Mouse (Mus musculus) spleen, postnatal 14 days (tissue): ENCODE measurements around the gene Erp44.

Experiments
- DNase-seq, 2 experiments: peaks; one replicate each; pipeline ENCODE4 v3.0.0; 2021 to 2022; ENCODE audit warnings: low spot score in 2 of 2

The Erp44 gene

DNA sequence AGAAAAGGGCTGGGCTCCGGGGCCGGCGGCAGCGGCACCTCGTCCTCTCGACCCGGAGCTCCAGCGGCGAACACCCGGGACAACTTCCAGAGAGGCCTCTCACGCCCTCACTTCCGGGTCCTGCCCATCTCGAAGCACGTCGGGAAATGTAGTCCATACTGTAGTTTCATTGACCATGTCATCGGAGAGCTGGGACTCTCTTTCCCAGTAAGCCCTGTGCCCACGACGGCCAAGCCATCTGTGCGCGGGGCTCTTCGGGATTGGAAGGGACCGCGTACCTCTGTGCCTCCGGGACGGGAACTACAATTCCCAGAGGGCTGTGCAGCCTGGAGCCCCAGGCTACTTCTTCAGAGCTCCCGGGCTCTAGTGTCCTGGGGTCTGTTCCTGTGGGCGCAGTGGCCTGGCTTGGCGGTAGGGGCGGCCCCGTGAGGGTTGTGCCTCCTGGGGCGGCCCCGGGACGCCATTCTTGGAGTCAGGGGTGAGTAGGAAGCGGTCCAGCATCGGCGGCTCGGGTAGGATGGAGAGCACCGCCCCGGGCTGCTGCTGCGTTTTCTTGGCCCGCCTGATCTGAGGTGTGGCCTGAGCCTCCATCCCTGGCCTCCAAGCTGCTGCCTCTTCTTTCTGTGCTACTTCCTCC is at the start of gene Erp44, which contains the start of gene Invs:
Erp44 (minus strand) TSS at position 61 of the 637 bp plus-strand sequence.
Invs (plus strand) TSS at position 263 of the 637 bp plus-strand sequence.
- peak; percentile 75 to 85 for DNase-seq

DNA sequence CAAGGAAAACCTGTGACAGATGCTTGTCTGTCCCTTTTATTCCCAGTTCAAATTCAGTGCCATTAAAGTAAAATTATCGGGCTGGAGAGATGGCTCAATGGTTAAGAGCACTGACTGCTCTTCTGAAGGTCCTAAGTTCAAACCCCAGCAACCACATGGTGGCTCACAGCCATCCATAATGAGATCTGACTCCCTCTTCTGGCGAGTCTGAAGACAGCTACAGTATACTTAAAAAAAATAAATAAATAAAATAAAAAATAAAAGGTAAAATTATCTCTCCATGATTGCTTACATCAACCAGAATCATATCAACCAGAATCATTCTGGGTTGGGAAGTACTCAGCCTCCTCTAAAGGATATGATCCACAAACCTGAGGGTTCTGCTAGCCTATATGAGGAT is 48.7 kb upstream of the Erp44 start:
- no peak for DNase-seq

- no peak for DNase-seq
Observed at GRCm38 (mm10) chr4:48327192-48327591, 47.8 kb upstream of the Erp44 start.

- DNase-seq, result no peak
Observed at GRCm38 (mm10) chr4:48322095-48322494, 42.7 kb upstream of the Erp44 start.

DNA sequence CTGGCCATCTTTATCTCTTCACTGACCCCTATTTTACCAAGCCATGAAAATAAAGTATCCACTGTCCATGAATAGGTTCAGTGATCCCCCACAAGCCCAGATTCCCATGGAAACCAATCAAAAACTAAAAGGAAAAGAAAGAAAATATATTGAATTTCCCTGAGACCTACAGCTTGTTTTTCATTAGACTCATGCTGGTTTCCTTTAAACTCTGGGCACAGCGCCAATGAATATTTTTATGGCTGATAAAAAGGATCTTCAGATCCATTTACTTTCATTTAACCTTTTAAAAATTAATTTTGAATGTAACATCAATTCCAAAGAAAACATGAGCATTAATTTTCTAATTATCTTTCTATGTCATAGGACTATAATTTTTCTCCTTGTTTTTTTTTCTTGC is 41.9 kb upstream of the Erp44 start:
- no peak for DNase-seq

DNA sequence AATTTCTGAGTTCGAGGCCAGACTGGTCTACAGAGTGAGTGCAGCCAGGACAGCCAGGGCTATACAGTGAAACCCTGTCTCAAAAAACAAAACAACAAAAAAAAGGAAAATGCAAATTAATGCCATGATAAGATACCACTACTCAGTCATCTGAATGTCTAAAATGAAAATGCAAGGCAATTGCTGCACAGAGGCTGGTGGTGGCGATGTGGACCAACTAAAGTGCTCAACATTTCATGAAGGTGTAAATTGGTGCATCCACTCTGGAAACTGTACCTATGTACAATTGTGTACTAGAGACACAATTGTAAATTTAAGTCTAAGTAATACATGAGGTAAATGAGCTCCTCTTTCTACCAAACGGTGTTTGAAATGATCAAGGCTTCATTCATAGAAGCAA is 36.7 kb upstream of the Erp44 start:
- DNase-seq, result no peak

DNA sequence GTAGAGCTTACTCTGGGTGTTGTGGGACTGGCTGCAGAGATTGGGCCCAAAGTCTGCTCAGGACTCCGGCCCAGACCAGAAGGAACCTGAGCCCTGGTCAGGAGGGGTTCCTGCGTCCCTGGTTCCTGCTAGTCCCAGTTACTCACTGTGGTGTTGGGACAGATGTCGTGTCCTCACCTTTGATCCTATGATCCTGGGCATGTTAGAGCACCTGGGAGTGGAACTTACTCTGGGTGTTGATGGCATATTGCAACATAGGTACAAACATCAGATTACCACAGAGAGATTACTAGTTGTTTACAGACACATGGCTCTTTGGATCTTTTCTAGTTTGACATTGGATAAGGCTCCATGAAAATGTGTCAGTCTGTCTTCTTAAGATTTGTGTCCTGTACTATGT is 35.5 kb upstream of the Erp44 start:
- no peak for DNase-seq

GRCm38 (mm10) chr4:48287086-48287757 is 7.9 kb upstream of the Erp44 start:
- no peak for DNase-seq

DNA sequence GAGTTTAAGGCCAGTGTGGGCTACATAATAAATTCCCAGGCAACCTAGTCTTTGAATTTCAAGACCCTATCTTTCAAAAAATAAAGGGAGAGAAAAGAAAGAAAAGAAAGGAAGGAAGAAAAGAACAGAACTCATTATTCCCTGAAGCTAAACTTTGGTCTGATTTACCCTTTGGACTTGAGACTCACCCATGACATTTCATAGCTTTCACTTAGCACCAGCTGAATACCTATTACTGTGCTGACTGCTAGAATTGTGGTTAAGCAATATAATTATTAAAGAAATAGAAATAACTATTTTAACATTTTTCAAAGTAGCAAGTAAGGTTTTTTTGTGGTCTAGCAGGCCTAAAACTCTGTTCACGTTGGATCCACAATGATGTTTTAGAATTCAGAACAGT is 1.8 kb upstream of the Erp44 start:
- DNase-seq, result no peak

DNA sequence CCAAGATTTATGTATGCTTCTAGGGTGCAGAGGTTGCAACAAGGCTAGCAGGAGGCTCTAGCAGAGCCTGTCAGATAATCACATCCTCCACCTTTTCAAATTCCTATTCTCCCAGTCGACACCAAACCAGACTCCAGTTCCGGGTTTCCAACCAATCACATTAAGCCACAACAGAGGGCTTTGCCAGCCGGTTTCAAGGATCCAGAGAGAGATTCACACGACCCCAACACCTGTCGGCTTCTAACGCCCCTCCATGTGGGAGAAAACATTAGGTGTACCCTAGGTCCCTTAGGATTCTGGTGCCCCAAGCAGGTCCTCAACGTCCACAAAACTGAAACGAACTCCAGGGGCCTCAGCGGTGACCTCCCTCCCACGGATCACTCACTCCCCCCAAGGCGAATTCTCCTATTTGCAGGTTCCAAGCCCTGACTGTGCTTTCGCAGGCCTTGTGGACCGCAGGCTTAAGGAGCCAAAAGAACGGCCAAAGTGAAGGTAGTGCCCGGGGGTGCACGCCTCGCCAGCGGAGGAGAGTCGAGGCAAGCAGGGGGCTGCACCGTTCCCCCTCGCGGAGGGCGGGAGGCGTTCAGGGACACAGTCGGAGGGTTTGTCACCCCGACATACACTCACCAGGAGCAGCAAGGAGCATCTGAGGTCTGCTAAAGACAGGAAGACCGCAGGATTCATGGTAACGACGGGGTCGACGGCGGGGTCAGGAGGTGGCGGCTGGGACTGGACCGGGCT is 431 bp downstream of the Erp44 start:
- DNase-seq, result no peak

- DNase-seq, result no peak
Observed at GRCm38 (mm10) chr4:48277011-48277410, 2.3 kb downstream of the Erp44 start.

DNA sequence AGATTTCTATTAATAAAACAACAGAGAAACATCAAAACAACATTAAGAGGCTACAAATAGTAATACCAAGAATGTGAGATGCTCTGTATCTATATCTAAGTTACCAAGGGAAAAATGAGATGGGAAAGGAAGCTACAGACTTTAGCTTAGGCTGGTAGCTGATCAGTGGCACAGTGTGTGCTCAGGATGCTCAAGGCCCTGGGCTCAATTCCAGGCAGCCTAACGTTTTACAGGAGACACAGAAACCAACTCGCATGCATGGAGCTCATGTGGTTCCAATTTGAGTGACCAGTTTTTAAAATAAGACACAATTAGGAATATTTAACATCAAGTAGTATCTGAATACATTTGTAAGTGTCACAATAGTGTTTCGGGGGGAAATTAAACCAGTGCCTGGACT is 3.6 kb downstream of the Erp44 start:
- DNase-seq, result no peak

DNA sequence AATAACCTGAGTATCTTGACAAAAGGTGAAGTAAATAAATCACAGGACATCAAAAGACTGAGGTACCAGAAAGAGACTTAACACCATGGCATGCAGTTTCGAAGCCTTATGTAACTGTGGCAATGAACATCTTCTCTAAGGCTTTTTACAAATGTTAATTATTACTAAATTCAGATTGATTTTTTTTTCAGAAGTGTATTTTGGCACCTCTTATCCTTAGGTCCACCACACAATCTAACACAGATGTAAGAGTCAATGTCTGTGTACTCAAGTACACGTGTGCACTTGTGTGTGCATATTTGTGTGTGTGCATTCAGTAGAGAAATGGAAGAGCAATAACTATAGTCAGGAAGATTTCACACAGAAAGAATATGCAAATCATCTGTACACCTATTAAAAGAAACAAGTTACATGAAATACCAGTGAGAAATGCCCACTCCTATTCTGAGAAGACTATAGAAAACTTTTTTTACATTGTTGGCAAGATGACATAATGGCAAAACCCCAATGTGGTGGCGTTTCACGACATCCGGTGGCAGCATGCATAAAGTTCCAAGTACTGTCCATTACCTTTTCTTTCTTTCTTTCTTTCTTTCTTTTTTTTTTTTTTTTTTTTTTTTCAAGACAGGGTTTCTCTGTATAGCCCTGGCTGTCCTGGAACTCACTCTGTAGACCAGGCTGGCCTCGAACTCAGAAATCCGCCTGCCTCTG is 6.1 kb downstream of the Erp44 start:
- no peak for DNase-seq

- DNase-seq, result no peak
Observed at GRCm38 (mm10) chr4:48271838-48272237, 7.5 kb downstream of the Erp44 start.

DNA sequence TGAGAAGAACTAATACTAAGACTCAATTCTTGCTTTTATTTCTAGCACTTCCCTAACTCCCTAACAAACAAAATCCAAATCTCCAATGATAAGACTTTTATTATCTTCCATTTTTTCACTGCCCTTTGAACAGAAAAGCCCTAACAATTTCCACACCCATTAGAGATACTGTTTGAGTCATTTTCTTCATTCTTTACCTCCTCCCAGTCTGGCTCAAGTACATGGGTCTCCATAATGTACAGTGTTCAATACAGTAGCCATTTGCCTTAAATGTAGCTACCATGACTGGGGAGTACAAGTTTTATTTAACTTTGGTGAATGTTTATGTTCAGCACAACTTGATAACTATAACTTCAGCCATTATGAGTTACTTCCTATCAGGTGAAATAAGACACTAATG is 8.8 kb downstream of the Erp44 start:
- DNase-seq, result no peak

GRCm38 (mm10) chr4:48268127-48268526 is 11.2 kb downstream of the Erp44 start:
- DNase-seq, result no peak

GRCm38 (mm10) chr4:48267683-48268082 is 11.7 kb downstream of the Erp44 start:
- DNase-seq, result no peak

DNA sequence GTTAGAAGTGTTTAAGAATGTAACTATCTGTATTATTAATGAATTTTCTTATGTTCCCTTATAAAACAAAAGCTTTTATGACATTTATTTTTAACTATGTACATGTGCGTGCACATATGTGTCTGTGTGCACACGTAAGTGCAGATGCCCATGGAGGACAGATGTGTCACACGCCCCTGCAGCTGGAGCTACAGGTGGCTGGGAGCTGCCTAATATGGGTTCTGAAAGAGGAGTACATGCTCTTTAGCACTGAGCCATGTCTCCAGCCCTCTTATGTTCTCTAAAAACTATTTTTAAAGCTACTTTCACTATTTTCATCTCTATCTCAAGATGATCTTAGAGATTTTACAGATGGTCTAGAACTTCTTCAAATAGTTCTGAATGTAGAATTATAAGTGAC is 21.3 kb downstream of the Erp44 start:
- DNase-seq, result no peak

DNA sequence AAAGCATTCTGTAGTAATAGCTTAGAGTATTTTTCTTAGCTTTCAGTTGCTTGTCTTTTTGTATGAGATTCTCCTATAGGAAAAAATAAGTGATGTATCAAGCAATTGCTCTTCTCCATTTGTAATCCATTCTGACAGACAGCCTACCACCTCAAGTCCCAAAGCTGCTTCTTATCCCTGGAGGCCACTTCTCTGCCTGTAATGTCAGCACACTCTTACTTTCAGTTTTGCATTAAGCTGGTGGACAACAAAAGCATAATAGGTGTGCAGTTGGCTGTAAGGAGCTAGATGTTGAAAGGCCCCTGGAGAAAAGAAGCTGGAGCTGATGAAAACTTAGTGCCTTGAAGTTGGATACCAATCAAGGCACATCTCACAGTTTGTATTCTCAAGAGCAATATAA is 26.1 kb downstream of the Erp44 start:
- no peak for DNase-seq

- no peak for DNase-seq
Observed at GRCm38 (mm10) chr4:48244280-48244679, 35.1 kb downstream of the Erp44 start.

DNA sequence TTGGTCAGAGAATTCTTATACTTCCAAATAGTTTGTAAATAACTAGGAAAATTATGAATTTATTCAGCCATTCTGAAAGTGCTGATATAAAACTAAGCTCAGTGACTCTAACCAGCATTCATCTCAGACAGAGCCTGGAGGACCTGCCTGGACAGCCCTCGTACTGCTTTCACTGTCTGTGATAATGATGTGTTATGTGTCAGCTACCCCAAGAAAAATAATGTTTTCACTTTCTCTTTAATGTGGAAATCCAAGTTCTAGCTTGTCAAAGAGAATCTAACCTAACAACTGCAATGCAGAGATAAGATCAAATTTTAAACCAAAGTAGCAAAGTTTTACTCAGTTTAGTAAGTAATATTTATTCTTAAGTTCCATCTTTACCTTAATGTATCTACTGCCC is 35.6 kb downstream of the Erp44 start:
- DNase-seq, result no peak

DNA sequence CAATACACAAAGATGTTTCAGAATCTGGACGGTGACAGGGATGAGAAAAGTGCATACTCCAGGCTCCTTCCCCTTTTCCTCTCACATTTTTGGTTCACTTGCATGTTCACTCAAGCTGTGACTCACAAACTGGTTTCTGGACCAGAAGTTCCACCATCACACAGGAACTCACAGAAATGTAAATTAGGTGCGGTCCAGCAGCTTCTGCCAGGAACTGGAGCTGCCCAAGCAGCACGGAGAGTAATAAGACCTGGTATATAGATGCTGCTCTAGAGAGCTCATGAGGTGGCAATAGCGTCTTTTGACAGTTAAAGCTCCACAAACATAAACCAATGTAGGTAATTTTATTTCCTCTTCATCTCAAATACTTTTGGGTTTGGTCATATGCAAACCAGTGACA is 36.9 kb downstream of the Erp44 start:
- DNase-seq, result peak in 1 of 2 experiments; percentile 6
